Mouse (Mus musculus): Measurements from ENCODE around the gene Qrich2. TPM values are rescaled to one million over a fixed set of nuclear protein-coding genes. Genes with fewer than 3 reads are reported as not detected.

Qrich2 gene
- polyA plus RNA-seq, 1 experiment from 2014 or later, result not detected

DNA sequence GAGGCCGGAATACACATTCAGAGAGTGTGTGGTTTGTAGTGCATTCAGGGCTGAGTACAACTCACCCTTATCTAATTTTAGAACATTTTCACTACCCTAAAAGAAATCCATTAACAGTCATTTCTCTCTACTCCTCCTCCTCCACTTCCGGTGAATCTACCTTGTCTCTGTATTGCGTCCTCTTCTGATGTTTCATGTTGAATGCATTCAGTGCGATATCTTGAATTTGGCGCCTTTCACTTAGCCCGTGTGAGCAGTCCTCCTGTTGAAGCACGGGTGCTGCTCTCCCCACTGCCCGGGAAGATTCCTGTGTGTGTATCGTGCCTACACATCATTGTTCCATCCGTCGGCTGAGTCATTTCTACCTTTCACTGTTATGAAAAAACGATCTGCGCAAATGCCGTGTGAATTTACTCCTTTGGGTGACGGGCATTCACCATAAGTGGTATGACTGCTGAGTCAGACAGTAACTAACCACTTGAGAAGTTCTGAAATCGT lies 59.8 kb downstream of the Qrich2 start:
- WGBS, result 94% methylated on average over 16 of the region's 16 CpGs
- H3K36me3 ChIP-seq (replicated peaks), result peaks cover 9% of the 10 kb centered on the region; the same call in 1 of the 2 replicates
- no peaks in the 10 kb centered on the region for H3K9me3 ChIP-seq
- H3K4me1 ChIP-seq, result peaks cover 9% of the 10 kb centered on the region
- no peaks in the 10 kb centered on the region for H3K27me3 ChIP-seq (replicated peaks)
- ATAC-seq (replicated peaks), result no peak
- no peak overlapping the region for H3K4me3 ChIP-seq
- no peak overlapping the region for H3K27ac ChIP-seq
- H3K9ac ChIP-seq, result no peak overlapping the region
- no peak overlapping the region for H3K4me2 ChIP-seq

GRCm38 (mm10) chr11:116405601-116406000 lies 60.4 kb downstream of the Qrich2 start:
- ATAC-seq (replicated peaks), result no peak
- H3K4me3 ChIP-seq, result no peak overlapping the region
- peaks cover 2% of the 10 kb centered on the region for H3K4me1 ChIP-seq
- H3K4me2 ChIP-seq, result no peak overlapping the region
- no peaks in the 10 kb centered on the region for H3K27me3 ChIP-seq (replicated peaks)
- peaks cover 9% of the 10 kb centered on the region; the same call in 1 of the 2 replicates for H3K36me3 ChIP-seq (replicated peaks)
- H3K27ac ChIP-seq, result no peak overlapping the region
- 93% methylated on average over 4 of the region's 4 CpGs for WGBS
- H3K9me3 ChIP-seq, result no peaks in the 10 kb centered on the region
- no peak overlapping the region for H3K9ac ChIP-seq

- Histone ChIP-seq H3K4me1 (0 out of 2 replicates have a peak, but pooled peaks cover 4% of the 10 kb centered on the region), H3K27me3 (replicated peaks) (no peaks in the 10 kb centered on the region), H3K9ac (no peak overlapping the region), H3K4me2 (no peak overlapping the region), H3K4me3 (no peak overlapping the region), H3K27ac (no peak overlapping the region), H3K9me3 (no peaks in the 10 kb centered on the region), H3K36me3 (replicated peaks) (peaks cover 9% of the 10 kb centered on the region; the same call in 1 of the 2 replicates)
- WGBS, result 81% methylated on average over 4 of the region's 4 CpGs
- no peak for ATAC-seq (replicated peaks)
Measured at GRCm38 (mm10) chr11:116400560-116400959, 65.5 kb downstream of the Qrich2 start.

DNA sequence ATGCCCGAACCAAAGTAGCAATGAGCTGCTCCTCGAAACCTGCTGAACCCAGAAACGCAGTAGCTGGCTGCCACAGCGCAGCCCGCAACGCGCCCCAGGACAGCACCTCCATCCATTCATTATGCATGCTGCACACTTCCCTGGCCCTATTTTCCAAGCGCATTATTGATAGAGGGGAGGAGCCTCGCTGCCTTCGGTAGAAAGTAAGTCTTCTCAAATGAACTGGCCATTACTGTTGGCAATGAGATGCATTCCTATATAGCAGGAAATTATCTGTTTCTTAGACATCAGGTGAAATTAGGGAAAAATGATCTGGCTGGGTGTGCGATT lies 67.7 kb downstream of the Qrich2 start:
- H3K9me3 ChIP-seq, result no peaks in the 10 kb centered on the region
- WGBS, result 70% methylated on average over 11 of the region's 11 CpGs
- H3K36me3 ChIP-seq (replicated peaks), result 0 out of 2 replicates have a peak, but pooled peaks cover 3% of the 10 kb centered on the region
- H3K4me1 ChIP-seq, result 0 out of 2 replicates have a peak, but pooled peaks cover 4% of the 10 kb centered on the region
- H3K4me3 ChIP-seq, result no peak overlapping the region
- no peak overlapping the region for H3K9ac ChIP-seq
- no peak overlapping the region for H3K4me2 ChIP-seq
- H3K27me3 ChIP-seq (replicated peaks), result no peaks in the 10 kb centered on the region
- no peak for ATAC-seq (replicated peaks)
- H3K27ac ChIP-seq, result no peak overlapping the region

GRCm38 (mm10) chr11:116397517-116398347 lies 68.3 kb downstream of the Qrich2 start:
- no peak overlapping the region for H3K27ac ChIP-seq
- H3K4me1 ChIP-seq, result 0 out of 2 replicates have a peak, but pooled peaks cover 4% of the 10 kb centered on the region
- no peaks in the 10 kb centered on the region for H3K9me3 ChIP-seq
- no peaks in the 10 kb centered on the region for H3K27me3 ChIP-seq (replicated peaks)
- WGBS, result 77% methylated on average over 8 of the region's 8 CpGs
- H3K36me3 ChIP-seq (replicated peaks), result no peaks in the 10 kb centered on the region
- no peak overlapping the region for H3K4me3 ChIP-seq
- ATAC-seq (replicated peaks), result no peak
- H3K9ac ChIP-seq, result no peak overlapping the region
- H3K4me2 ChIP-seq, result no peak overlapping the region

DNA sequence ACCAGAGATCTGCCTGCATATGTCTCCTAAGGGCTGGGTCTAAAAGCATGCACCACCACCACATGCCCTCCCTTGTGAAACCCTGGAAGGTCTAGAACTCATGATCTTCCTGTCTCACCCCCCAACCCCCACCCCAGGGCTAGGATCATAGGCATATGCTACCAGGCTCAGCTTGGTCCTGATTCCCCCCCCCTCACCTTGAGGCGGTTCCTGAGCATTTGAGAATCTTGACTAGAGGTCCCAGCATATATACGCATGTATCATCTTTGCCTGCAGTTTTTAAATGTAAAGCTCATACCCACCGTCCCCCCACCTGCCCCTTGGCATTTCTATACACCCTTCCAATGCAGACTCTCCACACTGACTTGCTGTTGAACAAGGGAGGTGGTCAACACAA lies 69.1 kb downstream of the Qrich2 start:
- Histone ChIP-seq H3K27ac (no peak overlapping the region), H3K9ac (no peak overlapping the region), H3K9me3 (no peaks in the 10 kb centered on the region), H3K27me3 (replicated peaks) (no peaks in the 10 kb centered on the region), H3K4me3 (no peak overlapping the region), H3K4me2 (no peak overlapping the region), H3K4me1 (0 out of 2 replicates have a peak, but pooled peaks cover 4% of the 10 kb centered on the region), H3K36me3 (replicated peaks) (no peaks in the 10 kb centered on the region)
- 95% methylated on average over 3 of the region's 3 CpGs for WGBS
- no peak for ATAC-seq (replicated peaks)

DNA sequence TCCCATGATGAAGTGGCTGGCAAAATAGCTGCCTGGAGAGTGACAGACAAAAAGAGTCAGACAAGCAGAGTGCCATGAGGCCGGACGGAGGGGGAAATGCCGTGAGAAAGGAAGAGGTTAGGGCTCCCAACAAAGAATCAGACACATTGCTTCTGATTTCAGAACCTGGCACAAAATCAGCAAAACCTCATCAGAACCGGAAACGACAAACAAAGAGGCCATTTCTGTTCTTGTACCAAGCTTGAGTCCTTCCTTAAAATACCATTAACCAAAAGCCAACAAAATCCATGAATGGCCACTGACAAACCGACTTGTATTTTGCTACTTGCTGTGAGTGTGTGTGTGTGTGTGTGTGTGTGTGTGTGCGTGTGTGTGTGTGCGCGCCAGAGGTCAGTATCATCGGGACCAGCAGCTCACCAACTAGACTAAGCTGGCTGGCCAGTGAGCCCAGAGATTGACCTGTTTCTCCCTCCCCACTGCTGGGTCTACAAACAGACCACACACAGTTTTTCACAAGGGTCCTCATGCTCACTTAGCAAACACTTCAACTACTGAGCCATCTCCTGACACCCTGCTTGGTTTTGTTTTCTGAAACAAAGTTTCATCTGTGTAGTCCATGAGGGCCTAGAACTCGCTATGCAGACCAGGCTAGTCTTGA lies 69.6 kb downstream of the Qrich2 start:
- Histone ChIP-seq H3K27me3 (replicated peaks) (no peaks in the 10 kb centered on the region), H3K9me3 (no peaks in the 10 kb centered on the region), H3K9ac (no peak overlapping the region), H3K4me3 (no peak overlapping the region), H3K27ac (no peak overlapping the region), H3K4me2 (no peak overlapping the region), H3K36me3 (replicated peaks) (no peaks in the 10 kb centered on the region), H3K4me1 (0 out of 2 replicates have a peak, but pooled peaks cover 4% of the 10 kb centered on the region)
- no peak for ATAC-seq (replicated peaks)
- WGBS, result 88% methylated on average over 11 of the region's 11 CpGs

DNA sequence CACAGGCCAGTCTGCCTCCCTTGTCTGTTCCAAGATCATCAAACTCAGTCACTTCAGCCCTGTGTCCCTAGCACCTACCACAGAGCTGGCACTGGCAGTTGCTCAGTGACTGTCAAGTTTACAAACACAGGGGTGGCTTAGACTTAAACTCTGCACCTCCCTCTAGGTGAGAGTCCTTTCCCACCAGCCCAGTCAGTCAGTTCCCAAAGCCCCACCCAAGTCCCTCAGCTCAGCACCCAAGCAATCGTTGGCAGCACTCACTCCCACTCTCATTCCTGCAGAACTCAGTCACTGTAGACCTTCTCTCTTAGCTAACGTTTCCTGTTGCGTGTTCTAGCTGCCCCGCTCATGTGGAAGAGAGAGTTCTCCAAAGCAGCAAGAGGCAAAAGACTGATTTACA lies 71.3 kb downstream of the Qrich2 start:
- H3K27me3 ChIP-seq (replicated peaks), result no peaks in the 10 kb centered on the region
- H3K27ac ChIP-seq, result no peak overlapping the region
- no peaks in the 10 kb centered on the region for H3K9me3 ChIP-seq
- ATAC-seq (replicated peaks), result no peak
- H3K9ac ChIP-seq, result no peak overlapping the region
- H3K4me2 ChIP-seq, result no peak overlapping the region
- 0 out of 2 replicates have a peak, but pooled peaks cover 4% of the 10 kb centered on the region for H3K4me1 ChIP-seq
- WGBS, result 90% methylated on average over 4 of the region's 4 CpGs
- no peak overlapping the region for H3K4me3 ChIP-seq
- no peaks in the 10 kb centered on the region for H3K36me3 ChIP-seq (replicated peaks)

Other genes with a start within 250 kb of the Qrich2 start
- 0.84 and 0.96 TPM in 2 replicates for gene Evpl, start 228.2 kb downstream of the Qrich2 start, polyA plus RNA-seq (2015; fragmentation: Nextera tagmentation; extraction: Ambion mirVana)
- 62.4 and 63.5 TPM in 2 replicates for gene Srp68, start 192.0 kb downstream of the Qrich2 start, polyA plus RNA-seq (2015; fragmentation: Nextera tagmentation; extraction: Ambion mirVana)
- gene Galr2, start 185.3 kb downstream of the Qrich2 start, polyA plus RNA-seq (2015; fragmentation: Nextera tagmentation; extraction: Ambion mirVana), result 0.45 and 0.57 TPM in 2 replicates
- gene Exoc7, start 159.0 kb downstream of the Qrich2 start, polyA plus RNA-seq (2015; fragmentation: Nextera tagmentation; extraction: Ambion mirVana), result 109 and 110 TPM in 2 replicates
- 17.4 and 20.4 TPM in 2 replicates for gene Foxj1, start 130.8 kb downstream of the Qrich2 start, polyA plus RNA-seq (2015; fragmentation: Nextera tagmentation; extraction: Ambion mirVana)
- 66.1 and 68.0 TPM in 2 replicates for gene Rnf157, start 53.2 kb downstream of the Qrich2 start, polyA plus RNA-seq (2015; fragmentation: Nextera tagmentation; extraction: Ambion mirVana)
- gene Ubald2, start 32.1 kb downstream of the Qrich2 start, polyA plus RNA-seq (2015; fragmentation: Nextera tagmentation; extraction: Ambion mirVana), result 40.9 and 44.2 TPM in 2 replicates
- gene Prpsap1, start 28.0 kb upstream of the Qrich2 start, polyA plus RNA-seq (2015; fragmentation: Nextera tagmentation; extraction: Ambion mirVana), result 199 and 200 TPM in 2 replicates
- gene Sphk1, start 64.7 kb upstream of the Qrich2 start, polyA plus RNA-seq (2015; fragmentation: Nextera tagmentation; extraction: Ambion mirVana), result 5.3 and 7.3 TPM in 2 replicates
- 31.4 and 36.6 TPM in 2 replicates for gene Ube2o, start 115.2 kb upstream of the Qrich2 start, polyA plus RNA-seq (2015; fragmentation: Nextera tagmentation; extraction: Ambion mirVana)
- gene Aanat, start 120.2 kb upstream of the Qrich2 start, polyA plus RNA-seq (2015; fragmentation: Nextera tagmentation; extraction: Ambion mirVana), result 0.33 and 0.45 TPM in 2 replicates
- 0.83 TPM in 2 replicates for gene Rhbdf2, start 160.8 kb upstream of the Qrich2 start, polyA plus RNA-seq (2015; fragmentation: Nextera tagmentation; extraction: Ambion mirVana)
- 1.5 and 3.0 TPM in 2 replicates for gene Prcd, start 187.3 kb upstream of the Qrich2 start, polyA plus RNA-seq (2015; fragmentation: Nextera tagmentation; extraction: Ambion mirVana)
- gene Cygb, start 188.1 kb upstream of the Qrich2 start, polyA plus RNA-seq (2015; fragmentation: Nextera tagmentation; extraction: Ambion mirVana), result 23.3 and 24.4 TPM in 2 replicates

Data from midbrain, embryonic 15.5 days (tissue).